Mouse (Mus musculus): ENCODE data around the gene Stk32b. TPM values are rescaled to one million over a fixed set of nuclear protein-coding genes. Genes with fewer than 3 reads are reported as not detected.

The Stk32b gene
- polyA plus RNA-seq (2015; fragmentation: Nextera tagmentation; extraction: Ambion mirVana) = 0.50 and 0.91 TPM in 2 replicates

DNA sequence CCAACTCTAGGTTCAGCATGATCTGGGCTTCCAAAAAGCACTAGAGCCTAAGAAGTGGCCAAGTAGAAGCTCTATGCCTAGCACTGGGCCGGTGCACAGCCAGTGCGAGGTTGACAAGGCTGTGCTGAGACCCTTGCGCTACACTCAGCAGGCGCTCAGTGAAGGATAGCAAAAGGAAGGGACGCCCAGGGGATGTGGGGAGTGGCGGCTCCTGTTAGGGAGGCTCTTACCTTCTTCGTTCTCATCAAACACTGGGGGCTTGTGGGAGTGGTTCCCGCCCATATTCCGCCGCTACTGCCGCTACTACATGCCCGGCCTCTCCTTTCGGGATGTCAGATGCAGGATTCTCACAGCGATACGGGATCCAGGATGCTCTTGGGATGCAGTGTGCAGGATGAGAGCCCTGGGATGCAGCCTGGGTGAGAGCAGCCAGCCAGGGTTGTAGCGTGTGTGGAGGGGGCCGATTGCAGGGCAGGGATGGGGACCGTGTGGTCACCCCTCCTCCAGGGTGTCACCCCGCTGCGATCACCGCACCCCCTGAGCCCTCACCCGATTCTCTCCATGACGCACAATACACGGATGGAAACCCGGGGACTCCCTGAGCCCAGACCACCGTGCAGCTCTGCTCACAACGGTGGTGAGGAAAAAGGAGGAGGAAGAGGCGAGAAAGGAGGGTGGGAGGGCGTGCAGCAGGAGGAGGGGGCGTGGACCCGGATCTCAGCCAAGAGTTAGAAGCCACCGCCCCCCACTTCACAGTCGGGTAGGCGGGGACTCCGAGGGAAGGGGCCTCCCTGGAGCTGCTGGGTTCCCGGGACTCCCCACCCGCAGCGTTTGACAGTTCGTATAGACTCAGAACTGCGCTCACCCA, at the start of gene Stk32b:
Stk32b (minus strand) TSS at position 667 of the 868 bp plus-strand sequence.
- peak within 1 kb of the TSS; percentile 1 for H3K9ac ChIP-seq (ENCODE audit: low read length)

DNA sequence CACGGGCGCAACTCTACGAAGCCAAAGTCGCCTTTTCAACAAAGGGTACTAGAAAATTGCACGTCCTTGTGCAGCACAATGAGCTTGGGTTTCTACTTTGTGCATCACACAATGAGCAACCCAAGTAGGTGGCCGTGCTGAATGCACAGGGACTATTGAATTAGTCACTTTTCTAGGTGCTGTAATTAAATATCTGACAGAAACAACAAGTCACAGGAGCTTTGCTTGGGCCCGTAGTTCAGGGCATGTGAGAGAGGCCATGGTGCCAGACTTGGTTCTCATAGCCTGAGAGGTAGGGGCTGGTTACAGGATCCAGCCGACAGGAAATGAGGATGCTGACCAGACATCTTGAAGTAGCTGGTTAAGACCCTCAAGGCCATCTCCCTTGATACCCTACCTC, 48.9 kb upstream of the Stk32b start:
- Histone ChIP-seq H3K27me3 (ENCODE audit: control insufficient read depth, insufficient read depth, low read depth, low read length) (no peaks in the 10 kb centered on the region), H3K4me2 (ENCODE audit: low read depth, low read length) (no peak overlapping the region), H3K4me3 (ENCODE audit: low read length) (no peak overlapping the region), H3K9me3 (ENCODE audit: control insufficient read depth, low read length) (no peaks in the 10 kb centered on the region), H3K4me1 (replicated peaks; ENCODE audit: control insufficient read depth, insufficient read depth, low read length) (no peaks in the 10 kb centered on the region), H3K27ac (ENCODE audit: low read length) (no peak overlapping the region), H3K9ac (ENCODE audit: low read length) (no peak overlapping the region), H3K36me3 (ENCODE audit: control insufficient read depth, insufficient read depth, low read length) (no peaks in the 10 kb centered on the region)
- no peak for ATAC-seq (ENCODE audit: low read depth)
- WGBS = 66% methylated on average over 8 of the region's 8 CpGs

More for the DNA sequence above, at the start of gene Stk32b:
- Histone ChIP-seq H3K4me3 (ENCODE audit: low read length) (peak within 1 kb of the TSS; percentile 44), H3K4me1 (replicated peaks; ENCODE audit: control insufficient read depth, insufficient read depth, low read length) (peaks cover 6% of the 10 kb centered on the region; the same call in 1 of the 2 replicates), H3K36me3 (ENCODE audit: control insufficient read depth, insufficient read depth, low read length) (no peaks in the 10 kb centered on the region), H3K27ac (ENCODE audit: low read length) (no peak within 1 kb of the TSS), H3K27me3 (ENCODE audit: control insufficient read depth, insufficient read depth, low read depth, low read length) (peaks cover 14% of the 10 kb centered on the region), H3K9me3 (ENCODE audit: control insufficient read depth, low read length) (no peaks in the 10 kb centered on the region), H3K4me2 (ENCODE audit: low read depth, low read length) (peak within 1 kb of the TSS; percentile 70)
- 1% methylated on average over 37 of the region's 40 CpGs for WGBS
- peak; percentile 85 for ATAC-seq (ENCODE audit: low read depth)

DNA sequence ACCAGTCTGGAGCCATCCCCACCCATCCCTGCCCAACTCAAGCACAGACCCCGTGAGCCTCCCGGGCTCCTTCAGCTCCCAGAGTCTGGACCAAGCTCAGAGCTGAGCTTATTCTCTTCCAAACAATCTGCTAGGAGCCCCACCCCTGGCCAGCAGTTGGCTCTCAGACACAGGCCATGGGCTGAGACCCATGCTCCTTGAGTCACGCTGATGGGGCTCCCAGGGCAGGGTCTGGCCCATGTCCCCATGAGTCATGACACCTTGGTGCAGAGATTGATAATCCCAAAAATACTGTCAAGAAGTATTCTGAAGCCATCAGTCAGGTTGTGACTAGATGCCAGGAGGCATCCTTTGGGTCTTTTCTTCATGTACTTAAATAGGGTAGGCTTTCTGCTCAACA, 45.1 kb upstream of the Stk32b start:
- no peak overlapping the region for H3K27ac ChIP-seq (ENCODE audit: low read length)
- no peaks in the 10 kb centered on the region for H3K4me1 ChIP-seq (replicated peaks; ENCODE audit: control insufficient read depth, insufficient read depth, low read length)
- H3K36me3 ChIP-seq (ENCODE audit: control insufficient read depth, insufficient read depth, low read length) = no peaks in the 10 kb centered on the region
- ATAC-seq (ENCODE audit: low read depth) = no peak
- 82% methylated on average over 3 of the region's 3 CpGs for WGBS
- no peaks in the 10 kb centered on the region for H3K9me3 ChIP-seq (ENCODE audit: control insufficient read depth, low read length)
- H3K9ac ChIP-seq (ENCODE audit: low read length) = no peak overlapping the region
- H3K27me3 ChIP-seq (ENCODE audit: control insufficient read depth, insufficient read depth, low read depth, low read length) = no peaks in the 10 kb centered on the region
- no peak overlapping the region for H3K4me2 ChIP-seq (ENCODE audit: low read depth, low read length)
- no peak overlapping the region for H3K4me3 ChIP-seq (ENCODE audit: low read length)

DNA sequence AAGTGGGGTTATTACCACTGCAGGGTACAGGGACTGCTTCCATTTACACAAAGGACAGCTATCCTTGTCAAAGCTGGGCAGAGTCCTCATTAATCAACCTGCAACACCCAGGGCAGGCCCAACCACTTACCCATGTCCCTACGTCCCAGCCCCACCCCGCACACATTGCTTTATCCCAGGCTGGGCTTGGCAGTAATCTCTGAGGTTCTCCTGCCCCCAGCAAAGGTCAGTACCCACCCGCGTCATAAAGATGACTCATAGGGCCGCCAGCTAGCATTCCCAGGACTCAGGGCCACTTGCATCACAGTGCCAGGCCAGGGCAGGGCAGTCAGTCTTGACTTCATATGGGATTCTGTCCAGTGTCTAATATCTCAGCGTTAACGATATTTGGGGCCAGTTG, 36.4 kb upstream of the Stk32b start:
- 65% methylated on average over 7 of the region's 7 CpGs for WGBS
- Histone ChIP-seq H3K4me3 (ENCODE audit: low read length) (no peak overlapping the region), H3K27me3 (ENCODE audit: control insufficient read depth, insufficient read depth, low read depth, low read length) (no peaks in the 10 kb centered on the region), H3K27ac (ENCODE audit: low read length) (no peak overlapping the region), H3K36me3 (ENCODE audit: control insufficient read depth, insufficient read depth, low read length) (no peaks in the 10 kb centered on the region), H3K9ac (ENCODE audit: low read length) (no peak overlapping the region), H3K4me2 (ENCODE audit: low read depth, low read length) (no peak overlapping the region), H3K9me3 (ENCODE audit: control insufficient read depth, low read length) (no peaks in the 10 kb centered on the region), H3K4me1 (replicated peaks; ENCODE audit: control insufficient read depth, insufficient read depth, low read length) (no peaks in the 10 kb centered on the region)
- no peak for ATAC-seq (ENCODE audit: low read depth)

DNA sequence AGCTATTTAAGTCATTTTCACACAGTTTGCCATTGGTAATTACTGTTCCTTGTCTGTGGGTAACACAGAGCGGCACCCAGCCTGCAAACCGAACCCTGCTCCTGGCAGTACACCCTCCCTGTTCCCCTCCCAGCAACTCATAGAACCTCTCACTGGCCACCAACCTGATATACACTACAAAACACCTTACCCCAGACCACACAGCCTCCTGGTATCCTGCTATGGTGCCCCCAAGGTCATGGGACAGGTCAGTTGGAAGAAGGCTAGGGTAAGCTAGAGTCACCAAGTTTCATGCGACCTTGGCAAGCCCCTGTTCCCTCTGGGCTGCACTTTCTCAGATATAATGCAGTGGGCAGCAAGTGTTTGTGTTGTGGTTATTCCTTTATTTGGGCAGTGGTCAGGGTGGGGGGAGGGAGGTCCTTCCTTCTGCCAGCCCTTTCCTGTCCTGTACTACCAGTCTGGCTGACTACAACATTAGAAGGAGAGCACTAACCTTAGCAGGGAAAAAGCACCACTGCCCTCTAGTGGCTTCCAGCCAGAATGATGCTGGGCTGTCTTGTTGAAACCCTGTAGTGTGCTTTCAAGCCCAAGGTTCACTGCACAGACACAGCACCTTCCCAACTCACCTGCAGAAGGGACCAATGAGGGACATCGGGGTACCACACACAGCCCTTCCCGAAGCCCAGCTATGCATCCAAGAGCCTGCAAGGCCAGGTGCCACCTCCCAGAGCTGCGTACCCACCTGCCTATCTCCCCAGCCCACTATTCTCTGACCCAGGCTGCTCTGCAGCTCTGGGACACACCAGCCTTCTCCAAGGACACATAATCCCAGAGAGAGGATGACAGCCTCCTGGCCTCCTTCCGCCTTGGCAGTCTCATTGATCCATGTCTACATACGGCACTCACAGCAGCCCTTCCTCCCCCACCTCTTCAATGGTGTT, 35.3 kb upstream of the Stk32b start:
- no peak overlapping the region for H3K4me2 ChIP-seq (ENCODE audit: low read depth, low read length)
- H3K36me3 ChIP-seq (ENCODE audit: control insufficient read depth, insufficient read depth, low read length) = no peaks in the 10 kb centered on the region
- no peak overlapping the region for H3K9ac ChIP-seq (ENCODE audit: low read length)
- H3K27me3 ChIP-seq (ENCODE audit: control insufficient read depth, insufficient read depth, low read depth, low read length) = no peaks in the 10 kb centered on the region
- H3K4me3 ChIP-seq (ENCODE audit: low read length) = no peak overlapping the region
- no peaks in the 10 kb centered on the region for H3K4me1 ChIP-seq (replicated peaks; ENCODE audit: control insufficient read depth, insufficient read depth, low read length)
- no peaks in the 10 kb centered on the region for H3K9me3 ChIP-seq (ENCODE audit: control insufficient read depth, low read length)
- 0 out of 2 replicates have a peak, but pooled peaks have one; percentile 52 for ATAC-seq (ENCODE audit: low read depth)
- H3K27ac ChIP-seq (ENCODE audit: low read length) = no peak overlapping the region
- WGBS = 60% methylated on average over 8 of the region's 8 CpGs

DNA sequence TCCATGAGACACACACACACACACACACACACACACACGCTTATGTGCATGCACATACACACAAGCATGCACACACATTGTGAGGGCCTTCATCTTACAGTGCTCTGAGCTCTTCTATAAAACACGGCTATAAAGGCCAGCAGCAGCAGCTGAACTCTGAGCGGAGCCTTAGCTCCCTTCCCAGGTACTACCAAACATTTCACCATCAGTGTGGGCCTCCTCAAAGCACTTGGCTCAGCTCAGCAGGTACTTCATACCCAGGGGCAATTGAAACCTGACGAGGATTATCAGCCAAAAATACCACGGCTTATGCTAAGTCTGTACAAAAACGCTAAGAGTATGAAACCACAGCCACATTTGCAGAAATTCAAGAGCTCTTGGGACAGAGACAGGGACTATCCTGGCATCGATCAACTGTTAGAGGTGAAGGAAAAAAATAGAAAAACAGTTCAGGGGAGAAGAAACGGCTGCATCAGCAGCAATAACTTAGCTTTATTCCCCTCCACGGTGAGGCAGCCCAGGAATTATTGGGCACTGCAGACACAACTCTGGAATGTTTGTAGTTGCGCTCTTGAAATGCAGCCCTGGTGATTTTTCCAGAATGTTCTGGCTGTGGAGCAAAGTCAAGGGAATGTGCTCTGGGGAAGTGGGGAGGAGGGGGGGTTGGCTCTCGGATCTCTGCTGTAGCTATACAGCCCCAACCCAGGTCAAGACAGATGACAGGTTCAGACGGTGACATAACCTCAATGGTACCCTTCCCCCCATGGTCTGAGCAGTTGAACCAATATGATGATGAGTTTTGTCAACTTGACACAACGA, 27.1 kb upstream of the Stk32b start:
- 53% methylated on average over 13 of the region's 13 CpGs for WGBS
- H3K9me3 ChIP-seq (ENCODE audit: control insufficient read depth, low read length) = no peaks in the 10 kb centered on the region
- H3K4me3 ChIP-seq (ENCODE audit: low read length) = no peak overlapping the region

DNA sequence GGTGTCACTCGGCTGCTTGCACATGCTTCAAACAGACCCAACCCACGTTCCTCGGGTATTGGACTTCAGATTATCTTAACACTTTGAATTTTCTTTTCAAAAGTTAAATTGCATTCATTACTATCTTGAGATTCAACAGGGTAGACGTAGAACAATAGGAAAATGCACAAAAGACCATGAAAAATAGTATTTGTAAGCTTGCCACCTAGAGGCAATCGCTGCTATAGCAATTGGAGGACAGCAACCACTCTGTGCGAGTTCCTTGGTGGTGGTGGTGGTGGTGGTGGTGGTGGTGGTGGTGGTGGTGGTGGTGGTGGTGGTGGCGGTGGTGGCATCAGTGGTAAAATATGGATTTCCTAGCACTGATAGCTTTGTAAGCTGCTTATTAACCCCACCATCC, 19.2 kb upstream of the Stk32b start:
- peak overlapping the region; percentile 5; the same call in 1 of the 2 replicates for H3K4me3 ChIP-seq (ENCODE audit: low read length)
- no peaks in the 10 kb centered on the region for H3K4me1 ChIP-seq (replicated peaks; ENCODE audit: control insufficient read depth, insufficient read depth, low read length)
- H3K27me3 ChIP-seq (ENCODE audit: control insufficient read depth, insufficient read depth, low read depth, low read length) = no peaks in the 10 kb centered on the region
- H3K9me3 ChIP-seq (ENCODE audit: control insufficient read depth, low read length) = no peaks in the 10 kb centered on the region
- 0 out of 2 replicates have a peak overlapping the region, but pooled peaks have one; percentile 16 for H3K4me2 ChIP-seq (ENCODE audit: low read depth, low read length)
- no peak overlapping the region for H3K27ac ChIP-seq (ENCODE audit: low read length)
- ATAC-seq (ENCODE audit: low read depth) = no peak
- no peak overlapping the region for H3K9ac ChIP-seq (ENCODE audit: low read length)
- 41% methylated on average over 7 of the region's 7 CpGs for WGBS
- no peaks in the 10 kb centered on the region for H3K36me3 ChIP-seq (ENCODE audit: control insufficient read depth, insufficient read depth, low read length)

More for the DNA sequence above, 27.1 kb upstream of the Stk32b start:
- Histone ChIP-seq H3K27me3 (ENCODE audit: control insufficient read depth, insufficient read depth, low read depth, low read length) (no peaks in the 10 kb centered on the region), H3K27ac (ENCODE audit: low read length) (peak overlapping the region; percentile 31), H3K36me3 (ENCODE audit: control insufficient read depth, insufficient read depth, low read length) (no peaks in the 10 kb centered on the region), H3K4me2 (ENCODE audit: low read depth, low read length) (no peak overlapping the region), H3K9ac (ENCODE audit: low read length) (no peak overlapping the region), H3K4me1 (replicated peaks; ENCODE audit: control insufficient read depth, insufficient read depth, low read length) (no peaks in the 10 kb centered on the region)
- ATAC-seq (ENCODE audit: low read depth) = peak; percentile 69

DNA sequence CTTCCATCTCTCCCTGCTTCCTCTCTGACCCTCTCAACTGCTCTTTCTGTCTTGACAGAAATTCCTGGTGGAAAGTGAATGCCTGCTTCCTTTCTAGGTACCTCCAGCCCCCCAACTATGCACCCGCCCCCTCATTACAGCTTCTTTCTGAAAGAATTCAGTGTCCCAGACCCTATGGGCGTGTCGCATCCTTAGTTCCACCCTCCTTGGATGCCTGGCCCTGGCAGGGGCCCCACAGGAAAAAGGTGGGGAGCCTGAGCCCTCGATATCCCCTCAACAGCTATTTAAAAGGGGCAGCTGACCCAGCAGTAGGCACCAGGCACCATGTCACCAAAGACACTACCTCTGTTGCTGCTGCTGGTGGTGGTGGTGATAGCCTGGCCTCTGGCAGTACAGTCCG, 18.3 kb upstream of the Stk32b start, which contains the start of gene Cytl1:
Cytl1 (plus strand) TSS at position 296 of the 400 bp plus-strand sequence.
- no peak within 1 kb of the TSS for H3K9ac ChIP-seq (ENCODE audit: low read length)
- no peaks in the 10 kb centered on the region for H3K4me1 ChIP-seq (replicated peaks; ENCODE audit: control insufficient read depth, insufficient read depth, low read length)
- no peaks in the 10 kb centered on the region for H3K36me3 ChIP-seq (ENCODE audit: control insufficient read depth, insufficient read depth, low read length)
- H3K27me3 ChIP-seq (ENCODE audit: control insufficient read depth, insufficient read depth, low read depth, low read length) = no peaks in the 10 kb centered on the region
- whole genome bisulfite sequencing = 23% methylated on average over 5 of the region's 5 CpGs
- no peak within 1 kb of the TSS for H3K27ac ChIP-seq (ENCODE audit: low read length)
- H3K4me2 ChIP-seq (ENCODE audit: low read depth, low read length) = peak within 1 kb of the TSS; percentile 27
- peak; percentile 64 for ATAC-seq (ENCODE audit: low read depth)
- H3K9me3 ChIP-seq (ENCODE audit: control insufficient read depth, low read length) = no peaks in the 10 kb centered on the region
- peak within 1 kb of the TSS; percentile 5 for H3K4me3 ChIP-seq (ENCODE audit: low read length)

Measured in lung, embryonic 16.5 days (tissue).